Mouse (Mus musculus) erythroid progenitor cell, adult 5-6 weeks (primary cell): Measurements from ENCODE around the gene 1190005I06Rik. TPM values are rescaled to one million over a fixed set of nuclear protein-coding genes. Genes with fewer than 3 reads are reported as not detected.

Source experiments
- ATAC-seq: replicated peaks from 2 replicates; pipeline ENCODE4 v1.8.0; 2016; ENCODE audit warnings: moderate number of reproducible peaks, mild to moderate bottlenecking, moderate TSS enrichment, inconsistent platforms; ENCODE audit not compliant: poor library complexity, low FRiP score, severe bottlenecking
- total RNA-seq, 2 experiments: library from RNA; stranded (forward) in 1 of 2; stranded (reverse) in 1 of 2; fragments of 150-400 nt in 1 of 2; fragments of 186-747, 209-891 nt in 1 of 2; gene quantifications; 2 replicates each; pipeline versions ENCODE4 v1.2.3 to v1.2.4; 2015 to 2017; ENCODE audit warnings: low replicate concordance in 2 of 2

The 1190005I06Rik gene
- total RNA-seq, 2 experiments from 2014 or later, result not detected

DNA sequence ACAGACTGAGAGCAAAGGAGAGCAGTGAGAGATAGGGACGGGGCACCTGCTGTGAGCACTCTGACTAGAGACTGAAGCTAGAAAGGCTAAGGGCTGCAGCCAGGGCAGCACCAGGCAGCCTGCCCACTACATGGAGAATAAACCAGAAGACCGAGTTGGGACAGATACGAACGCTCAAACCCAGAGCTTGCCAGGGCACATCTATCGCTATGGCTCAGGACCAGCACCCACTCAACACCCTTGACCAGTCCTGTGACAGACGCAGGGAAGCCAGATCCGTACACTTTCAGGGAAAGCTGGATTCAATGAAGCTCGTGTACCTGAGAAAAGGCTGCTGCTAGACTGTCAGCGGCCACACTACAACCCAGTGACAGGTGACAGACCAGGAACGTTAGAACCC lies 61.9 kb downstream of the 1190005I06Rik start:
- no peak for ATAC-seq

GRCm38 (mm10) chr8:120581811-120582210 lies 65.6 kb downstream of the 1190005I06Rik start:
- no peak for ATAC-seq

DNA sequence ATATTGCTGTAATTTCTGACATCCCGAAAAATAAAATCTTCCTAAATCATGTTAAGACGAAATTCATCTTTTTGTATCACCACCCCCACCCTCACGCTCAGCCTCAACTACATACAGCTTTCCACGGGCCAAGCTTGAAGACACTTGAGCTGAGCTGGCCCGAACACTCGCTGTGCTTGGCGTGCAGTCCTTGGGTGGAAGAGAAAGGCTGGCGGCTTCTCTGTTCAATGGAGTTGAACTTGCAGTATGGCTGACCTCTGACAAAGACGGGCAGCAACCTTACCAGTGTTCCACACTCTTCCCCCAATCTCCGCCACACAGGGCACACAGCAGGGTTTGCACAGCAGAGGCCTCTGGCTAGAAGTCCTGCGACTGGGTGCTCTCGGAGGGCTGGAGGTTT lies 66.1 kb downstream of the 1190005I06Rik start:
- ATAC-seq, result no peak

DNA sequence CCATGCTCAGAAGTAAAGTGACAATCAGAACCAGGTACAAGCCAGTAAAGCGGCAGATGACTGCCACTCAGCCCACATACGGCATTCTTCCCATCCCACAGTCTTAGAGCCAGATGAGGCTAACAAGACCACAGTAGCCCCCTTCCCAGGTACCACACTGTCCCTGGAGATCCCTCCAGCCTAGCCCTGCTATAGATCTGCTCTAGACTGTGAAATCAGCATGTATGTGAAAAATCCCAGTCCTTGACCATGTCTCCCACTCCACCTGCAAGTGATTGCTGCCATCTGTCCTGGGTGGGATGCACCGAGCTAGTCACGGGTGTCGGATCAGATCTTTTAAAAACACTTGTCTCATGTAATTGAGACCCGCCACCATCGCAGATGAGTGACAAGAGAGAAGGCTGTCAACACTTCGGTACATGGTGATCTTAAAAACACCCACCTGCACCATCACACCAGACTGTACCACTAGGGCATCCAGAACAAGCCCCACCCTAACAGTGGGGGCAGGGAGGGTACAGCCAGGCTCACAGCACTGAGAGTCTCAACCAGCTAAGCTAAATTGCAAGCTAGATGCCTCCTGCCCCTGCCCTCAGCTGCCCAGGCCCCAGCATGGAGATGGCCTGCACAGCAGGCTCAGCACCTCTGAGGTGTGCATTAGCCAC lies 67.0 kb downstream of the 1190005I06Rik start:
- ATAC-seq, result no peak

GRCm38 (mm10) chr8:120577821-120578220 lies 69.6 kb downstream of the 1190005I06Rik start:
- ATAC-seq, result no peak

DNA sequence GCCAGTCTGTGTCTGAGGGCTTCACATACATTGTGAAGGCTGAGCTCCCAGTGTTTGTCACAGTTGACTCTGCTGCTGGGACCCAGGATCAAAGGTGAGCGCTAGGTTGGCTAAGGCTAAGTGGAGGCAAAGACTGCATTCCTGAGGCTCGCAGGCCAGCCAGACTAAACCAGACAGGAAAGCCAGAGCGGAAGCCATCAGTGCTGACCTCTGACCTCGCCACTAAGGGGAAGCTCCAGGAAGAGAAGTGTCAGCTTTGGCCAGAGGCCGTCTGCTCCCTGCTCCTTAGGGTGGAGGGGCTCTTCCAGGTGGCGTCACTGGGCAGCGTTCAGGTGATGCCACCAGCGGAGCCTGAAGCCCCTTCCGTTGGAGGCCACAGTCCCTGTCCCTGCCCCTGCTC lies 71.6 kb downstream of the 1190005I06Rik start:
- no peak for ATAC-seq

GRCm38 (mm10) chr8:120574941-120575340 lies 72.5 kb downstream of the 1190005I06Rik start:
- no peak for ATAC-seq

GRCm38 (mm10) chr8:120573866-120574265 lies 73.6 kb downstream of the 1190005I06Rik start:
- no peak for ATAC-seq

- no peak for ATAC-seq
Observed at GRCm38 (mm10) chr8:120572534-120572933, 74.9 kb downstream of the 1190005I06Rik start.

DNA sequence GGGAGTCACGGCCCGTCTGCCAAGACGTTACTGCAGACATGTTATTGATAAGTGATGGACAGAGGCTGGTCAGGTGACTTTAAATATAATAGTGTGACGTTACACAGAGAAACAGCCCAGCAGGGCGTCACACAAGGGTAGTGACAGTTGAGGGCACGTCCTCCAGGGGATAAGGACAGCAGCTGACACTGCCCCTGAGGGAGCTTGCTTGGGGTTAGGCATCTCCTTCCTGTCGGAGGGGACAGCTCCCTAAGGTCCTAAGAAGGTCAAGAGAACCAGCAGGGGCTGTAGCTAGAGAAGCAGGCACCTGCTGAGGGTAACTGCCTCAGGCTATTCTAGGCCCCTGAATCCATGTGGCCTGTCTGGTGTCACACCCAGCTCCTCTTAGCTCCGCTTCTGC lies 75.9 kb downstream of the 1190005I06Rik start:
- no peak for ATAC-seq

- peak; percentile 53 for ATAC-seq
Observed at GRCm38 (mm10) chr8:120569939-120570715, 77.3 kb downstream of the 1190005I06Rik start.

- no peak for ATAC-seq
Observed at GRCm38 (mm10) chr8:120569123-120569522, 78.3 kb downstream of the 1190005I06Rik start.

- no peak for ATAC-seq
Observed at GRCm38 (mm10) chr8:120568164-120568798, 79.2 kb downstream of the 1190005I06Rik start.

DNA sequence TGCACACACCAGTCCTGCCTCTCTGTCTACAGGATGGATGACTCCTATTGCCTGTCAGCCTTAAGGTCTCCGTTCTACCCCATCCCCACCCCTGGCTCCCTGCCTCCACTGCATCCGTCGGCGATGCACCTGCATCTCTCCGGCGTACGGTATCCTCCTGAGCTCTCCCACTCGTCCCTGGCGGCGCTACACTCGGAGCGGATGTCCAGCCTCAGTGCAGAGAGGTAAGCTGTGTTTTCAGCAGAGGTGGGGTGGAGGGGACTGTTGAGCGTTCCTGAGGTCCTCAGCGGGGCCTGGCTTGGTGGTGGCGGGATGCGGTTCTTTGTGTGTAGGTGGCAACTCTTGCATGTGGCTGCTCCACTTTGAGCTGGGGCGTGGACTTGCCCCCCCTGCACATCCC lies 79.7 kb downstream of the 1190005I06Rik start:
- ATAC-seq, result no peak

DNA sequence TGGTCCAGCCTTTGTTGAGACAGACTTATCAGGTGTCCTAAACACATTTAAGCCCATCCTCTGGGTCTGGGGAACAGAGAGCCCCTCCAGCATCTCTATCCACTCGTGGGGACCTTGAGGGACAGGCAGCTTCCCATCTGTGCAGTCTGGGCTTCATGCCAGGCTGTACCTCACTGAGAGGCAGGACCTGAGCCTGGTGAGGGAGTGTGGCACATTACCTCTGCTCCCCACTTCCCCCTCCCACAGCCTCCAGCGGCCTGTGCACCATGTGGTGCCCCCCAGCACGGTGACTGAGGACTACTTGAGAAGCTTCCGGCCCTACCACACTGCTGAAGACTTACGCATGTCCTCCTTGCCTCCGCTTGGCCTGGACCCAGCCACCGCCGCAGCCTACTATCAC lies 80.8 kb downstream of the 1190005I06Rik start:
- no peak for ATAC-seq

DNA sequence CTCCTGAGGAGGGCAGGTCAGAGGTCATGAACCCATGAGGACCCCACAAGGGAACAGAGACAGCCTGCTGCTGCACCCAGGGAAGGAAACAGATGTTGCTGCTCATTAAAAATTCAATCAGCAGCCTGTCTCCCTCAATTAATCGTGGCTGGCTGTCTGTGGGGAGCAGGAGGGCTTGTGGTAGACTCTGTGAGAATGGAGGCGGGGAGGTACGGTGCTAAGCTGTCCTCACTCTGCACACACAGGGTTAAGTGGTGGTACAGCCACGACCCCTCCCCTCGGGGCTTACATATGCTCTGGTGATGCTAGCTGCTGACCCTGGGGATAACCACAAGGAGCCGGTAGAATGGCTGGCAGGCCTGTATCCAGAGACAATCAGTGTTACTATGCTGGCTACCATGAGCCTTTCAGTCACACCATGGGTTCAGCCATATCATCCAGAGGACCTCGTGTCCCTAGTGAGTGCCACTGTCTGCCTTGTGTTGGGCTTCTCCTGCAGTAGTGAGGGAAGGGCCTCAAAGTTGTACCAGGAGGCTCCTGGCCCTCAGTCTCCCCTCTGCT lies 82.2 kb downstream of the 1190005I06Rik start:
- ATAC-seq, result no peak

DNA sequence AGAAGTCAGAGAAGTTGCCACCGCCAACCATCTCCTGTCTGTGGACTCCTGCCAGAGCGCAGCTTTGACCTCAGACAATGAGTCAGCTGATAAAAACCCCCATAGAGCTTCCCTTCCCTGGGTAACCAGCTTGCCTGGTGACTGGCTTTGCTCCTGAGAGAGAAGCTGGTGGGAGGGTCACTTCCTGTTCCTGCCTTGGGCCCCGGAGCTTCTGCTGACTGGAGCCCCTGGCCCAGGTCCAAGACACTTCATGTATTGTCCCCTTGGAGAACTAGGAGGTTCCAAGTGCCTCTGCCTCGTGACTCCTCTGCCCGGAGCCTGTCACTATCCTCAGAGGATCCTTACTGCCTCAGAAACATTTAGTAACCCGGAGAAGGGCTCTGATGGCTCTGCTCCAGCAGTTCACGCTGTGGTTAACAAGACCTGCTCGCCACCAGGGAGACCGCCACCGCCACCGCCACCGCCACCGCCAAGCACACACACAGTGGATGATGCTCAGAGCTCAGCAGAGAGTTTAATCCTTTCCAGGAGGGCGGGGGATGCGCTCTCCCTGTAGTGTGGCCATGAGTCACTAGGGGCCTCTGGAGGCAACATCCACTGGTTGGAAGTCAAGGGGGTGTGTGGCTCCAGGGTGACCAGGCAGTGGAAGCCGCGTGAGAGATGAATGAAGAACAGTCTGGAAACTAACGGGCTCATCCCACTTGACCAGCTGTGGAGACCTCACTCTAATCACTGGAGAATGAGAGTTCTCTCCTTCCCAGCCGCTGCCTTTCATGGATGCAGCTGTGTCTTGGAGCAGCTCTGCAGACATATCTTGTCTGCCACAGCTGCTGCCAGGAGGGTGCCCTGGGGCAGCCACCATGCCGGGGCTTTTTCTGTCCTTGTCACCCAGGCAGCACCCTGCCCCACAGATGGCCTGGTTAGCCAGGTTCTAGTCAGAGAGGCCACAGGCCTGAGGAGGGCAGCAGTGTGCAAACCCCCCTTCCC lies 83.3 kb downstream of the 1190005I06Rik start:
- ATAC-seq, result no peak

GRCm38 (mm10) chr8:120563348-120563724 lies 84.1 kb downstream of the 1190005I06Rik start:
- ATAC-seq, result no peak

GRCm38 (mm10) chr8:120562680-120563347 lies 84.6 kb downstream of the 1190005I06Rik start:
- no peak for ATAC-seq
